Mouse (Mus musculus) ES-CJ7 (cell line): ENCODE measurements around the gene 9230102O04Rik.

ENCODE experiments used
- DNase-seq: peaks from one replicate; pipeline ENCODE4 v3.0.0; 2011; ENCODE audit warnings: low read depth, low spot score

Gene 9230102O04Rik

GRCm38 (mm10) chr2:9885217-9885770 is 4.0 kb downstream of the 9230102O04Rik start:
- DNase-seq, result no peak

- DNase-seq, result peak; percentile 73
Observed at GRCm38 (mm10) chr2:9884533-9885216, 4.7 kb downstream of the 9230102O04Rik start.

GRCm38 (mm10) chr2:9883803-9884532 is 5.4 kb downstream of the 9230102O04Rik start:
- no peak for DNase-seq

GRCm38 (mm10) chr2:9882926-9883802 is 6.2 kb downstream of the 9230102O04Rik start:
- DNase-seq, result peak; percentile 64

GRCm38 (mm10) chr2:9882371-9882925 is 6.9 kb downstream of the 9230102O04Rik start:
- DNase-seq, result peak; percentile 51

- peak; percentile 73 for DNase-seq
Observed at GRCm38 (mm10) chr2:9881611-9882023, 7.7 kb downstream of the 9230102O04Rik start.

GRCm38 (mm10) chr2:9881051-9881591 is 8.2 kb downstream of the 9230102O04Rik start, which contains the start of gene 4930412O13Rik:
4930412O13Rik (plus strand) TSS chr2:9881252.
- DNase-seq, result no peak

GRCm38 (mm10) chr2:9880271-9880670 is 9.1 kb downstream of the 9230102O04Rik start:
- no peak for DNase-seq

GRCm38 (mm10) chr2:9879493-9879892 is 9.8 kb downstream of the 9230102O04Rik start:
- DNase-seq, result peak; percentile 96

- DNase-seq, result peak; percentile 50
Observed at GRCm38 (mm10) chr2:9879092-9879491, 10.2 kb downstream of the 9230102O04Rik start.

GRCm38 (mm10) chr2:9878564-9879081 is 10.7 kb downstream of the 9230102O04Rik start:
- DNase-seq, result peak; percentile 79

GRCm38 (mm10) chr2:9877966-9878563 is 11.3 kb downstream of the 9230102O04Rik start:
- no peak for DNase-seq

GRCm38 (mm10) chr2:9877326-9877690 is 12.0 kb downstream of the 9230102O04Rik start:
- DNase-seq, result no peak

- DNase-seq, result no peak
Observed at GRCm38 (mm10) chr2:9876621-9877325, 12.6 kb downstream of the 9230102O04Rik start.

GRCm38 (mm10) chr2:9875676-9876357 is 13.5 kb downstream of the 9230102O04Rik start:
- no peak for DNase-seq

- no peak for DNase-seq
Observed at GRCm38 (mm10) chr2:9875220-9875619, 14.1 kb downstream of the 9230102O04Rik start.

- no peak for DNase-seq
Observed at GRCm38 (mm10) chr2:9874467-9875219, 14.7 kb downstream of the 9230102O04Rik start.

GRCm38 (mm10) chr2:9873757-9874156 is 15.6 kb downstream of the 9230102O04Rik start:
- DNase-seq, result no peak
